Mouse (Mus musculus) liver, embryonic 14.5 days (tissue): ENCODE measurements around the gene Sox21.

Source experiments
- CTCF ChIP-seq: IDR thresholded peaks from 2 replicates; pipeline ENCODE4 v1.5.1; 2016; ENCODE audit warnings: antibody characterized with exemption, low read depth, control low read depth
- EP300 ChIP-seq: IDR thresholded peaks from 2 replicates; pipeline ENCODE4 v1.6.1; 2016; ENCODE audit warnings: antibody characterized with exemption, low read depth

GRCm38 (mm10) chr14:118233786-118234540 is 2.9 kb downstream of the Sox21 start:
- TF ChIP-seq CTCF (no peak), EP300 (no peak)
